Mouse (Mus musculus): ENCODE data around the gene Lpcat1. TPM values are rescaled to one million over a fixed set of nuclear protein-coding genes. Genes with fewer than 3 reads are reported as not detected.
A peak's percentile ranks its signal among the peaks of the same experiment; 100 is the strongest.

Gene Lpcat1
- total RNA-seq, 2 experiments from 2014 or later: 36.6 to 39.5 TPM

GRCm38 (mm10) chr13:73536824-73537223 lies 69.8 kb downstream of the Lpcat1 start:
- H3K4me3 ChIP-seq: peak overlapping the region; percentile 45
- H3K27ac ChIP-seq: no peak overlapping the region
- DNase-seq (ENCODE audit: low spot score in 2 of 2): no peak
- no peak for TF ChIP-seq CTCF (conservative IDR thresholded peaks at IDR 0.05)

- Histone ChIP-seq H3K4me3 (no peak overlapping the region), H3K27ac (no peak overlapping the region)
- no peak for TF ChIP-seq CTCF (conservative IDR thresholded peaks at IDR 0.05)
- DNase-seq (ENCODE audit: low spot score in 2 of 2): no peak
Observed at GRCm38 (mm10) chr13:73564201-73564600, 97.2 kb downstream of the Lpcat1 start.

Other genes with a start within 250 kb of the Lpcat1 start
- not detected for gene Irx4, start 206.7 kb upstream of the Lpcat1 start, total RNA-seq (2021)
- 10 to 100 TPM; 34.3 to 40.8 TPM for gene Mrpl36, start 138.7 kb upstream of the Lpcat1 start, total RNA-seq (2021)
- 100 to 1,000 TPM; 156 to 172 TPM for gene Ndufs6, start 138.7 kb upstream of the Lpcat1 start, total RNA-seq (2021)
- under 1 TPM in 1 of 2 experiments, not detected in 1; 0.20 TPM for gene Slc6a3, start 69.5 kb downstream of the Lpcat1 start, total RNA-seq (2021)
- gene Clptm1l, start 136.8 kb downstream of the Lpcat1 start, total RNA-seq (2021): 100 to 1,000 TPM; 124 to 131 TPM
- 1 to 10 TPM; 3.6 to 5.0 TPM for gene Tert, start 159.7 kb downstream of the Lpcat1 start, total RNA-seq (2021)
- not detected for gene Slc6a18, start 210.8 kb downstream of the Lpcat1 start, total RNA-seq (2021)
- not detected for gene Slc6a19, start 237.7 kb downstream of the Lpcat1 start, total RNA-seq (2021)